Mouse (Mus musculus) lung, adult 2 months (tissue): ENCODE data around the gene Slc2a9.

ENCODE experiments used
- CTCF ChIP-seq: fragments of 200-500 bp; IDR thresholded peaks from 2 replicates; pipeline ENCODE4 v1.5.1; 2011; ENCODE audit warnings: mild to moderate bottlenecking, low read length, control low read depth; ENCODE audit not compliant: insufficient read depth
- POLR2A ChIP-seq: fragments of 200-500 bp; IDR thresholded peaks from 2 replicates; pipeline ENCODE4 v1.6.1; 2011; ENCODE audit warnings: low read depth, mild to moderate bottlenecking, control low read depth, low read length, borderline replicate concordance; ENCODE audit errors: extremely low read depth

GRCm38 (mm10) chr5:38549461-38549909 lies 46.5 kb upstream of the Slc2a9 start:
- no peak for TF ChIP-seq CTCF
- TF ChIP-seq POLR2A, result no peak
